Comparison of ENCODE assay signal across 9 mouse cellular contexts in genomic region chr8:84725246-84725940, GRCm38 (mm10). TPM values are rescaled to one million over a fixed set of nuclear protein-coding genes. Genes with fewer than 3 reads are reported as not detected.
DNase-seq lines count a peak whose midpoint lies in the region; ATAC-seq and TF ChIP-seq lines count a peak whose summit lies in the region.
"Had no signal": no experiment of that assay in that cellular context is flagged by ENCODE, and none has a peak within 500 bp of the region (broad histone marks: within the 10 kb centered on the region; RNA-seq: fewer than 3 reads in every experiment).

No protein-coding gene starts in this region.

- no peak for ATAC-seq in liver, embryonic 13.5 days (ENCODE audit: low read depth)

- H3K9ac ChIP-seq in liver, embryonic 13.5 days = peak overlapping the region; percentile 83

- no peak for TF ChIP-seq POLR2A in spleen, adult 2 months (IDR thresholded peaks at IDR 0.05; ENCODE audit: low read depth, low read length)

- H3K27ac ChIP-seq in spleen, adult 2 months (ENCODE audit: insufficient read depth, low read length) = peak overlapping the region; percentile 26
- peak overlapping the region; percentile 99 for H3K27ac ChIP-seq in liver, embryonic 13.5 days

- no peak overlapping the region for H3K4me3 ChIP-seq in spleen, adult 2 months (ENCODE audit: extremely low read depth, insufficient read depth, insufficient read length)
- H3K4me3 ChIP-seq in liver, embryonic 13.5 days (replicated peaks) = peak overlapping the region; percentile 64

- no peaks in the 10 kb centered on the region for H3K27me3 ChIP-seq in spleen, adult 2 months (ENCODE audit: control insufficient read depth, insufficient read depth, low read length)
- H3K27me3 ChIP-seq in liver, embryonic 13.5 days = 0 out of 2 replicates have a peak, but pooled peaks cover 4% of the 10 kb centered on the region

- H3K9me3 ChIP-seq in liver, embryonic 13.5 days (replicated peaks) = no peaks in the 10 kb centered on the region

- H3K36me3 ChIP-seq in spleen, adult 2 months (ENCODE audit: control insufficient read depth, insufficient read depth, low read length) = no peaks in the 10 kb centered on the region
- peaks cover 22% of the 10 kb centered on the region for H3K36me3 ChIP-seq in liver, embryonic 13.5 days

- no peak for TF ChIP-seq CTCF in spleen, adult 2 months (IDR thresholded peaks at IDR 0.05; ENCODE audit: extremely low read depth, insufficient read depth, insufficient read length, insufficient replicate concordance)

- H3K4me1 ChIP-seq in spleen, adult 2 months (ENCODE audit: control insufficient read depth, insufficient read depth, insufficient read length) = peaks cover 7% of the 10 kb centered on the region; the same call in 1 of the 2 replicates
- peaks cover 98% of the 10 kb centered on the region for H3K4me1 ChIP-seq in liver, embryonic 13.5 days (replicated peaks)

- WGBS in spleen, adult 2 months = 60% methylated on average over 10 of the region's 10 CpGs
- WGBS in liver, embryonic 13.5 days (ENCODE audit: insufficient replicate concordance) = 64% methylated on average over 10 of the region's 10 CpGs

- peak overlapping the region; percentile 84 for H3K4me2 ChIP-seq in liver, embryonic 13.5 days

- DNase-seq in cerebellum, adult 8-10 months = peak; percentile 30
- no peak for DNase-seq in cerebellum, postnatal 4 days (ENCODE audit: low spot score in 2 of 2)
- no peak for DNase-seq in spleen, adult 2 months (ENCODE audit: low read depth in 1 of 2, low spot score in 2 of 2)
- DNase-seq in spleen, adult 18-20 months = no peak
- no peak for DNase-seq in liver, embryonic 13.5 days
- DNase-seq in cerebellum, postnatal 25 days = no peak
- no peak for DNase-seq in cerebellum, adult 11 months
- DNase-seq in right cerebral cortex, postnatal 10 days (ENCODE audit: low spot score in 2 of 2) = no peak
- DNase-seq: gastrocnemius, postnatal 36 days had no signal

RNA-seq across cellular contexts. Expression of gene G430095P16Rik, which starts 2.6 kb away (rescaled TPM):
- 4.5 TPM in 2 replicates for polyA plus RNA-seq in spleen, adult 2 months (2012; rRNA removed)
- 9.6 and 10.0 TPM in 2 replicates for polyA plus RNA-seq in liver, embryonic 13.5 days (2015; fragmentation: Nextera tagmentation; extraction: Ambion mirVana)

RNA-seq across cellular contexts. Expression of gene Lyl1, which starts 24.1 kb away (rescaled TPM):
- polyA plus RNA-seq in spleen, adult 2 months (2012; rRNA removed) = 90.0 and 115 TPM in 2 replicates
- polyA plus RNA-seq in liver, embryonic 13.5 days (2015; fragmentation: Nextera tagmentation; extraction: Ambion mirVana) = 61.2 and 61.3 TPM in 2 replicates

RNA-seq across cellular contexts. Expression of gene Nacc1, which starts 37.7 kb away (rescaled TPM):
- polyA plus RNA-seq in spleen, adult 2 months (2012; rRNA removed) = 66.0 and 78.5 TPM in 2 replicates
- 6.9 and 7.6 TPM in 2 replicates for polyA plus RNA-seq in liver, embryonic 13.5 days (2015; fragmentation: Nextera tagmentation; extraction: Ambion mirVana)

RNA-seq across cellular contexts. Expression of gene Trmt1, which starts 39.3 kb away (rescaled TPM):
- 98.1 and 155 TPM in 2 replicates for polyA plus RNA-seq in spleen, adult 2 months (2012; rRNA removed)
- 45.9 and 46.8 TPM in 2 replicates for polyA plus RNA-seq in liver, embryonic 13.5 days (2015; fragmentation: Nextera tagmentation; extraction: Ambion mirVana)
